Mouse (Mus musculus) forebrain, embryonic 12.5 days (tissue): ENCODE data around the gene Rapgef1. TPM values are rescaled to one million over a fixed set of nuclear protein-coding genes. Genes with fewer than 3 reads are reported as not detected.

ENCODE experiments used
- ATAC-seq: fragments of 200-750 bp; cut with Nextera tagmentation; 2 replicates; pipeline ENCODE4 v1.8.0; 2017; ENCODE audit warnings: moderate TSS enrichment; ENCODE audit not compliant: low FRiP score
- H3K27ac ChIP-seq: fragments of 300-500 bp; sonication (generic); 2 replicates; pipeline ENCODE4 v1.5.1; 2016; ENCODE audit warnings: mild to moderate bottlenecking
- H3K27me3 ChIP-seq: fragments of 300-500 bp; sonication (generic); 2 replicates; pipeline ENCODE4 v1.6.1; 2016; ENCODE audit warnings: mild to moderate bottlenecking
- H3K36me3 ChIP-seq: fragments of 300-500 bp; sonication (generic); replicated peaks from 2 replicates; pipeline ENCODE4 v1.6.1; 2016; ENCODE audit warnings: mild to moderate bottlenecking
- H3K4me1 ChIP-seq: fragments of 300-500 bp; sonication (generic); 2 replicates; pipeline ENCODE4 v1.6.1; 2016
- H3K4me2 ChIP-seq: fragments of 300-500 bp; sonication (generic); 2 replicates; pipeline ENCODE4 v1.6.1; 2016; ENCODE audit warnings: mild to moderate bottlenecking, moderate library complexity
- H3K4me3 ChIP-seq: fragments of 300-500 bp; sonication (generic); replicated peaks from 2 replicates; pipeline ENCODE4 v1.5.1; 2016; ENCODE audit warnings: mild to moderate bottlenecking
- H3K9ac ChIP-seq: fragments of 300-500 bp; sonication (generic); 2 replicates; pipeline ENCODE4 v1.6.1; 2016; ENCODE audit warnings: mild to moderate bottlenecking
- H3K9me3 ChIP-seq: fragments of 300-500 bp; sonication (generic); 2 replicates; pipeline ENCODE4 v1.6.1; 2016
- WGBS: fragments of 180-500 bp; shearing (Covaris S2); methylation state at CpG from one replicate; pipeline ENCODE4 v1.1.7; 2016; 5-methylcytosine and 5-hydroxymethylcytosine counted together
- polyA plus RNA-seq: library from polyadenylated mRNA; unstranded; fragments of >200 nt; fragmentation: Nextera tagmentation; extraction: Ambion mirVana; gene quantifications from 2 replicates; pipeline ENCODE4 v1.2.1, GENCODE M21; 2016

Gene Rapgef1
- polyA plus RNA-seq, 1 experiment from 2014 or later = 24.0 TPM

DNA sequence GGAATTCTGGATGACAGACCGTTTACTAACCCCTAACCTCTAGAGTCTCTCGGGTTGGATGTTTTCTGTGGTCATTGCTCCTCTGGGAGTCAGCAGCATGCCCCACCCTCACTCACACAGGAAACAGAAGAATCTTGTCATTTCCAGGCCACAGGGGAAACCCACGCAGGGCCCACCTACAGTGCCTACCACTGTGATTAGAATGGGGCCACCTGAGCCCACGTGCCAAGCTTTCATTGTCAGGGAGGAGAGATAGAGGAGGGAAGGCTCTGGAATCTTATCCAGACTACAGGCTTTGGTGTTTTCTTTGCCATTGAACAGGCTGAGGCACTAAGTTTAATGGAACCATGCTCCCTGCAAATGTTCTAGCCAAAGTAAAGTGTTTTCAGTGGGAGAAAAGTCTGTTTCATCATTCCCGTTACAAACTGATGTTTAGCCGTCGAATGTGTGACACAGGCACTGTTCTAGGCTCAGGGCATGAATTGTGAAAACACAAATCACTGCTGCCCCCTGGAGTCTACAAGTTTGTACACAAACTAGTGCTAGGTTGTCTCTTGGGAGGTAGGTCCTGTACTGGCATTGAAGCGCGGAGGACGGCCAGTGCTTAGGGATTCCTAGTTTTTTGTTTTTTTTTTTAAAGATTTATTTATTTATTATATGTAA lies 30.4 kb downstream of the Rapgef1 start:
- H3K4me2 ChIP-seq = no peak overlapping the region

DNA sequence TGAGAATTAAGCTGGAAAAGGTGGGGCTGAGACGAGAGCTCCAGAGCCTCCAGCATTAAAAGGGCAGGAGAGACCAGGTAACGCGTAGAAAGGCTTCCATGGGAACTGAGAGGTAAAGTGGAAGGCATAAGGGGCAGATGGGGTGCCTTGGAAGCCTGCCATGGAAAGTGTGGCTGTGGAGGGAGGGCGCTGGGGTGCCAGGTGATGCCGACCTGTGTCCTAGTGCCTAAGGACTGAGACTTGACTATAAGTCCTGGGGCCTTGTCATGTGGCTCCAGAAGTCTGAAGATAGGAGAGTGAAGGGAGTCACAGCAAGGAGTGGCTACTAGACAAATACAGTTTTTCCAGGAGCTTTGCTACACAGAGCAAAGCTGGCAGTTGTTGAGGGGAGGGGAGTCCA lies 32.4 kb downstream of the Rapgef1 start:
- H3K27ac ChIP-seq = no peak overlapping the region
- ATAC-seq = no peak
- H3K4me2 ChIP-seq = no peak overlapping the region
- no peak overlapping the region for H3K9ac ChIP-seq
- 82% methylated on average over 5 of the region's 5 CpGs for WGBS
- no peaks in the 10 kb centered on the region for H3K36me3 ChIP-seq
- no peaks in the 10 kb centered on the region for H3K9me3 ChIP-seq
- peaks cover 25% of the 10 kb centered on the region for H3K4me1 ChIP-seq
- H3K4me3 ChIP-seq = no peak overlapping the region
- no peaks in the 10 kb centered on the region for H3K27me3 ChIP-seq

More for the DNA sequence above, 30.4 kb downstream of the Rapgef1 start:
- Histone ChIP-seq H3K27ac (no peak overlapping the region), H3K27me3 (no peaks in the 10 kb centered on the region), H3K36me3 (no peaks in the 10 kb centered on the region), H3K4me3 (no peak overlapping the region), H3K9ac (no peak overlapping the region), H3K9me3 (no peaks in the 10 kb centered on the region), H3K4me1 (peaks cover 30% of the 10 kb centered on the region)
- WGBS = 88% methylated on average over 10 of the region's 10 CpGs
- ATAC-seq = no peak

DNA sequence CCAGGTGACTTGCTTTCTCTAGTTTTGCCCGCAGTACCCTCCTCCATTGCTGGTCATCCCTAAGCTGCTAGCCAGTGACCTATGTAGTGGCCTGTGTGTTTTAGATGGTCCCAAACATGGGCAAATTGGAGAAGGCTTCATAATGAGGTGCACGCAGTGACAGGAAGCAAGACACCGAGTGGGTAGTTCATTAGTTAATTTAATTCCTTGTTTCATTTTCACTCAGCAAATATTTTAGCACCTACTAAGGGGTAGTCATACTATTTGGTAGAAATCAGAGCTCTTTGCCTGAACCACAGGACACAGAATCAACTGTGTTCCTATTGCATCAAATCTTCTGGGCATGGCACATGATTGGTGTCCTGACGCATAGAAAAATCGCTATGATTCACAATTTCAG lies 35.9 kb downstream of the Rapgef1 start:
- Histone ChIP-seq H3K36me3 (no peaks in the 10 kb centered on the region), H3K4me2 (no peak overlapping the region), H3K9ac (no peak overlapping the region), H3K4me1 (peaks cover 19% of the 10 kb centered on the region), H3K27ac (no peak overlapping the region), H3K4me3 (no peak overlapping the region), H3K9me3 (no peaks in the 10 kb centered on the region), H3K27me3 (no peaks in the 10 kb centered on the region)
- no peak for ATAC-seq
- 97% methylated on average over 5 of the region's 5 CpGs for WGBS

DNA sequence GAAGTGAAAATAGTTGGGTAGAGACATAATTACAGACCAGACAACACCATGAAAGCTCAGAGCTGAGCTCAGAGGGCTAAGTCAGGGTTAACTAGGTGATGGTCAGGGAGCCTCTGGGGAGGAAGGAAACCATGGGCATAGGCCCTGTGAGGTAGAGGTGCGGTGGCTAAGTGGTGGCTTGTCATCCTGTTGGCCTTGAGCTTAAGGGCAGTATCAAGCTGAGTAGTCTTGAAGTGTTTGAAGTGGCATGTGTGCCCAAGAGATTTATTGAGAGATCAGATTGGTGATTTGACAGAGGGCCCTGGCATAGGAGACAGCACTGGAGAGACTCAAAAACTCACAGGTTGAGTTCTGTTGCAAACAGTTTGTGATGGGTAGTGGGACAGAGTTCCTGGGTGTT lies 36.6 kb downstream of the Rapgef1 start:
- Histone ChIP-seq H3K27ac (no peak overlapping the region), H3K9me3 (no peaks in the 10 kb centered on the region), H3K4me2 (no peak overlapping the region), H3K4me1 (peaks cover 19% of the 10 kb centered on the region), H3K27me3 (no peaks in the 10 kb centered on the region), H3K9ac (no peak overlapping the region), H3K4me3 (no peak overlapping the region), H3K36me3 (no peaks in the 10 kb centered on the region)
- WGBS = 100% methylated on average over 1 of the region's 1 CpGs
- no peak for ATAC-seq

DNA sequence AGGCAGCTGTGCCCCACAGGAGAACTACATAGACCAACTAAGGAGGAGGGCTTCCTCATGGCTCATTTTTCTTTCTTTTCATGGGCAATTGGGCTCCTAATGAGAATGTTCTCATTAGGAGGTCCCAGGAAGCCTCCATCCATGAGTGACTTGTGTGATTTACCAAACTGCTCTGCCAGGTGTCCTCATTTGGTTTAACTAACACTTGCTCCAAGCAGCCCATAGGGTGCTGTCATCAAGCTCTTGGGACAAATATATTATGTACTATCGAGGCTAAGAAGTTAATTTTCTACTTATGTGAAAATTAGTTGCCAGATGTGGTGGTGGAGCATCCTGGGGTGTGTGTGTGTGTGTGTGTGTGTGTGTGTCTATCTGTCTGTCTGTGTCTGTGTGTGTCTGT lies 37.6 kb downstream of the Rapgef1 start:
- Histone ChIP-seq H3K4me3 (no peak overlapping the region), H3K9me3 (no peaks in the 10 kb centered on the region), H3K4me2 (no peak overlapping the region), H3K9ac (no peak overlapping the region), H3K36me3 (no peaks in the 10 kb centered on the region), H3K27ac (no peak overlapping the region), H3K4me1 (peaks cover 14% of the 10 kb centered on the region), H3K27me3 (no peaks in the 10 kb centered on the region)
- ATAC-seq = no peak
- WGBS = 82% methylated on average over 1 of the region's 1 CpGs

DNA sequence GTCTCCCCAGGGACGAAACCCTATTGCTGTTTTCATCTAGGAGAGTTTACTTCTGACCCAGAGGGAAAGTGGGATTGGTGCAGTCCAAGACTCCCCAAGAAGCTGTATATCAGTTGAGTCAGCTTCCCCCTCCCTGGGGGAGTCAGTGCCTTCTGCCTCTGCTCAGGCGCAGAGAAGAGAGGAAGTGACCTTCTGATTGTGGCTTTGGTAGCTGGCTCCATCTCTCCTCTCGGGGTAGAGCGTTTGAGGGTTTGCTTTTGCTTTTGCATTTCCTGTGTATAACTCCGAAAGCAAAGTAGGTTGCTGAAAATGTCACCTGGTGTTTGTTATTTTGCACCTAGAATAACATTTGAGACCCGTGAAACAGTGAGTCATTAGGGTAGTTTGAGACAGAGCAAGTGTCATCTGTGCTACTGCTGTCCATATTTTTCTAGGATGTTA lies 42.3 kb downstream of the Rapgef1 start:
- Histone ChIP-seq H3K4me3 (no peak overlapping the region), H3K27ac (no peak overlapping the region), H3K4me2 (no peak overlapping the region), H3K27me3 (no peaks in the 10 kb centered on the region), H3K9ac (no peak overlapping the region), H3K9me3 (no peaks in the 10 kb centered on the region), H3K36me3 (no peaks in the 10 kb centered on the region), H3K4me1 (peaks cover 17% of the 10 kb centered on the region)
- ATAC-seq = no peak
- WGBS = 87% methylated on average over 6 of the region's 6 CpGs

DNA sequence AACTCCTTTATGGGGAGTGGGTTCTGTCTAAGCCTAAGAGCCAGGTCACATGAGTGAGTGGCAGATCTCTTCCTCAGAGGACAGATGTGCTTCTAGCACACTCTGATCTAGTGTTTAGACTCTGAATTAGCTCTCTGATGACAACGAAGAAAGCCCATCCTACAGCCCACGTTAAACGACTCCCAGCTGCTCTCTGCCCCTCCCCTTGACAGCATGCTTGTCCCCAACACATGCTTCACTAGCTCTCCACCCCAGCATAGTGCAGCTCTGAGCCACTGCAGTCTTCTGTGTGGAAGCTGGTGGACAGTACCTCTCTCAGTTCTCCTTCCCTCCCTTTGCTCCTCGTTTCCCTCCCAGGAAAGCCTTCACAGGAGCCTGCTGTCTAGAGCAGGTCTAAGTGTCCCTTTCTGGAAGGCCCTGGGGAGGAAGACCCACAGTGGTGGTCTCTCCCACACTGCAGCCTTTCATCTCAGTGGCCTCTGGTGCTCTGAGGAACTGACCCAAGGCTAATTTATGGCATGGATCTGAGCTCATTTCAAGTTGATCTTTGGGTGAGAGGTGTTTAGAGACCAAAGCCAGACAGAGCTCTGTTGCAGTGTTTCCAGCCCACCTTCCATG lies 43.8 kb downstream of the Rapgef1 start:
- no peak for ATAC-seq
- Histone ChIP-seq H3K27ac (no peak overlapping the region), H3K4me2 (no peak overlapping the region), H3K4me1 (peaks cover 22% of the 10 kb centered on the region), H3K27me3 (no peaks in the 10 kb centered on the region), H3K36me3 (no peaks in the 10 kb centered on the region), H3K4me3 (no peak overlapping the region), H3K9ac (no peak overlapping the region), H3K9me3 (no peaks in the 10 kb centered on the region)
- 40% methylated on average over 4 of the region's 4 CpGs for WGBS

DNA sequence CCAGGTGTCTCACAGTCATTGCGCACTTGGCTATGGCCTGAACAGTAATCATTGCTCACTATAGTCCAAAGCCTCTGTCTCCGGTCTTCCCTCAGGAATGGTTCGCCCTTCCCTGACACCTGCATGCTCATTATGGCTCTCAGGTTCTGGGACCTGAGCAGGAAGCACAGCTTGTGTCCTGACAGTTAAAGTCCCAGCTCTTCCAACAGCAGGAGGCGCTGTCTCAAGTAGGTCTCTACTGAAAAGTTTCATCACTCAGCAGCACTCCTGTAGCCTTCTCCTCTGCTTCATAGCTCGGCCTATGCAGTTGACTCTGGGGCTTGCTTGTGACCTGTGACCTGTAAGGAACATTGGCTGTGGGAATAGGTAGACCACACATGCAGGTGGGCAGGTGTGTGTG lies 45.9 kb downstream of the Rapgef1 start:
- H3K4me1 ChIP-seq = peaks cover 31% of the 10 kb centered on the region
- 89% methylated on average over 5 of the region's 5 CpGs for WGBS
- no peak overlapping the region for H3K9ac ChIP-seq
- H3K4me3 ChIP-seq = no peak overlapping the region
- H3K9me3 ChIP-seq = no peaks in the 10 kb centered on the region
- no peak overlapping the region for H3K27ac ChIP-seq
- ATAC-seq = no peak
- no peaks in the 10 kb centered on the region for H3K36me3 ChIP-seq
- no peaks in the 10 kb centered on the region for H3K27me3 ChIP-seq
- no peak overlapping the region for H3K4me2 ChIP-seq

DNA sequence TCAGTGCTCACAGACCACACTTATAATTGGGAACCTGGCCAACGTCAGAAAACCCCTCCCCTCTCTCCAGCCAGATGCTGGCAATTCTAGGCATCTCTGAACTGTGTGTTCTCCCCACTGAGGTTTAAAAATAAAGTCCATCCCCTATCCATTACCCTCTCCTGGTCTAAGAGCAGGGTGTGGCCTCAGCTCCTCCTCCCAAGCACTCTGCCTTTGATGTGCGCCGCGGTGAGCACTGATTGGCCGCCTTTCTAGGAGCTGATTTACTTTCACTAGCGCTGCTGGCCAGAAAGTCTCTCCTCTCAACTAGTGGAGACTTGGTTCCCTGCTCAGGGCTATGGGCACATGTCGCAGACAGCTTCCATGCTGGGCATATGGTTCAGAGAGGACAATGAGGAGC lies 47.1 kb downstream of the Rapgef1 start:
- Histone ChIP-seq H3K36me3 (no peaks in the 10 kb centered on the region), H3K27ac (no peak overlapping the region), H3K4me2 (no peak overlapping the region), H3K27me3 (no peaks in the 10 kb centered on the region), H3K9ac (no peak overlapping the region), H3K4me1 (peaks cover 43% of the 10 kb centered on the region), H3K9me3 (no peaks in the 10 kb centered on the region), H3K4me3 (no peak overlapping the region)
- ATAC-seq = no peak
- WGBS = 15% methylated on average over 7 of the region's 7 CpGs

DNA sequence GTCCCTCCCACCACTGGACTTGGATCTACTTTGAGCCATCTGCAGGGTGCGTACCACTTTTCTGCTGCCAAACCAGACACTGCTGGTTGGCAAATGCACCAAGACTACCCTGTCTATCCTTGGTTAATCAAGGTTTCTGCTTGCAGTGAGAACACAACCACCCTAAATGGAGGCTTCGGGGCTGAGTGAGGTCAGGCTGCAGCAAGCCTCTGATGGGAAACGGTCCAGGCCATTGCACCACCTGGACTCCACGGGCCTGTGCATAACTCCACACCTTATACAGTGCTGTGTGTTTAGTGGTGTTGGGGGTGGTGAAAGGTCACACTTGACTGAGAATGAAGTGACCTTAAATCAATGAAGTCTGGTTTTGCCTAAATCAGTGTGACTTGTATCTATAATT lies 47.6 kb downstream of the Rapgef1 start:
- Histone ChIP-seq H3K27me3 (no peaks in the 10 kb centered on the region), H3K9me3 (no peaks in the 10 kb centered on the region), H3K4me2 (no peak overlapping the region), H3K4me3 (no peak overlapping the region), H3K9ac (no peak overlapping the region), H3K27ac (no peak overlapping the region), H3K4me1 (peaks cover 45% of the 10 kb centered on the region), H3K36me3 (no peaks in the 10 kb centered on the region)
- WGBS = 90% methylated on average over 4 of the region's 4 CpGs
- ATAC-seq = no peak

DNA sequence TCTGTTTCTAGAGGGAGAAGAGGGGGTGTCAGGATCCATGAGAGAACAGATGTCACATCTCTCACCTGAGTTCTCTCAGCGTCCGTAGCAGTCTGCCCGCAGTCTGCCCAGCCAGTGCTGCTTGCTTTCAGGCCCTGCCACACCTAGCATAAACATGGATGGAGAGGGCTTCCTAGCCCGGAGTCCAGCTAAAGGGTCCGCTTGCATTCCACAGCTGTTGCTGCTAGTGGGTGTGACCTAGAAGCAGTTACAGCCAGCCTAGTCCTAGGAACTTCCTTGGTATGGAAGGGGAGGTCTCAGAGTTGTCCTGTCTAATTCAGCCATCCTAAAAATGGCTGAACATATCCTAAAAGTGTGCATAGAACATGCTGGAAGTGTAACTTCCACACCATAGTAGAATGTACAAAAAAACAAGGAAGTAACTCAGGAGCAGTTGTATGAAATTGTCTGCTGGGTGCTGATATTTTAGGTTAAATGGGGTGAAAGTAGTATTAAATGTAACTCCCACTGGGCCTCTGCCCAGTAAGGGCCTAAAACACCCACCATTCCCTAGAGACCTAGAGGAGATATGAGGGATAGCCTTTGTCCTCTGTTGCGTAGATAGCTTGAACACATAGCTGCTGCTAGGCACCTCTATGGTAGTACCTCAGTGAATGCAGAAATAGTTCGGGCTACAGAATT lies 48.6 kb downstream of the Rapgef1 start:
- Histone ChIP-seq H3K36me3 (no peaks in the 10 kb centered on the region), H3K9ac (no peak overlapping the region), H3K9me3 (no peaks in the 10 kb centered on the region), H3K27ac (no peak overlapping the region), H3K4me2 (no peak overlapping the region), H3K4me3 (no peak overlapping the region), H3K4me1 (peaks cover 43% of the 10 kb centered on the region), H3K27me3 (no peaks in the 10 kb centered on the region)
- no peak for ATAC-seq
- WGBS = 93% methylated on average over 7 of the region's 7 CpGs

DNA sequence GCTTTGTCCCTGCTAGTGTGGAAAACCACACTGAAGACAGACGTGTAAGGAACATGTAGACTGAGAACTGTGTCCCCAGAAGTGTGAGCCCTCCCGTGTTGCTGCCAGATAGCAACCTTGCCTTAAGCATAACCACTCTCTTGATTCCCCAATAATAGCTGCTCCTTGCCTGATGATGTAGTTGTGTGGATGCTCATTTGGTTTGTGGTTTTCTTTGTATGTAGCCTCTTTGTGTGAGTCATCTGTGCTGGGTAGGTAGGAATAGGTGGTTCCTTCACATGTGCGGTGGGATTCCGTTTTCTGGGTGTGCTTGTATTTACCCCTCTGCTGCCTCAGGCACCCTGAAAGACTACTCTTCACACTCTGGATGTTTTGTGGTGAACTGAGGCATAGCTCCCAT lies 49.4 kb downstream of the Rapgef1 start:
- 92% methylated on average over 4 of the region's 4 CpGs for WGBS
- H3K4me3 ChIP-seq = no peak overlapping the region
- no peaks in the 10 kb centered on the region for H3K27me3 ChIP-seq
- no peak overlapping the region for H3K27ac ChIP-seq
- no peak for ATAC-seq
- H3K36me3 ChIP-seq = no peaks in the 10 kb centered on the region
- no peak overlapping the region for H3K9ac ChIP-seq
- H3K9me3 ChIP-seq = no peaks in the 10 kb centered on the region
- H3K4me1 ChIP-seq = peaks cover 38% of the 10 kb centered on the region
- H3K4me2 ChIP-seq = no peak overlapping the region

DNA sequence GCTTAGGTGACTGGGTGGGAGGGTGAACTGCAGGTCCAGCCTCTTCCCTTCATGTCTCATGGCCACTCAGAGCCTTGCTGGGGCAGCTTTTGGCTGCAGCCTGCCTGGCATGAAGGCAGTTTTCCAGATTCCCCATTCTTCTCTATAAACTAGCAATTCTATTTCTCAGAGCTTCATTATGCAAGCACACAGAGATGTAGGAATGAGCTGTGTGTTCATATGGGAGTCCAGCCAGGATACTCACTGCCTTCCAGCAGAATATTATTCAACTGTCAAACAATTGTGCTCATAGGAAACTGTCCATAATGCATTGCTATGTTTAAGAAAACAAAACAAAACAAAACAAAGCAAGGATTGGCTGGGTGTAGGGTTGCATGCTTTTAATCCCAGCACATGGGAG lies 50.2 kb downstream of the Rapgef1 start:
- peaks cover 45% of the 10 kb centered on the region for H3K4me1 ChIP-seq
- ATAC-seq = no peak

More for the DNA sequence above, 50.2 kb downstream of the Rapgef1 start:
- Histone ChIP-seq H3K4me2 (no peak overlapping the region), H3K27me3 (no peaks in the 10 kb centered on the region), H3K9ac (no peak overlapping the region), H3K36me3 (no peaks in the 10 kb centered on the region), H3K9me3 (no peaks in the 10 kb centered on the region), H3K27ac (0 out of 2 replicates have a peak overlapping the region, but pooled peaks have one; percentile 6), H3K4me3 (no peak overlapping the region)
